Mouse (Mus musculus): ENCODE measurements at regions not wholly inside any gene's neighbourhood (a gene's known extent, or its start where the extent isn't known, plus 50 kb on each side); places are given as distances from the start of the nearest gene placed in this dataset.

DNA sequence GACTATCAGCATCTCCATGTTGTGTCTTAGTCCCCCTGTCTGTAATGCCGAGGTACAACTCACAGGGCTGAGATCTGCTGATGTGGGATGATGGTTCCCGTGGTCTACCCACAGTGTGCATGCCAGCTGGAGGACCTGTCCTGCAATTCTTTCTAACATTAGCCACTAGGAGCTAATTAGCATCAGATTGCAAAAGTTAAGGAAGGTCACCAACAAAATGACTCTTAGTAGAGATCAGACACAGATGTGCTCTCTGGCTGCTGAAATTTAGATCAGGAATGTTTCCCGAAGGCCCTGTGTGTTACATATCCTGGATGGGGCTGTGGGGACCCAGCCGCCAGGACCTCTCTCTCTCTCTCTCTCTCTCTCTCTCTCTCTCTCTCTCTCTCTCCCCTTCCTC lies 218.8 kb upstream of the 4931429L15Rik start:
- no peak for DNase-seq (ENCODE audit: low read depth, low spot score)

DNA sequence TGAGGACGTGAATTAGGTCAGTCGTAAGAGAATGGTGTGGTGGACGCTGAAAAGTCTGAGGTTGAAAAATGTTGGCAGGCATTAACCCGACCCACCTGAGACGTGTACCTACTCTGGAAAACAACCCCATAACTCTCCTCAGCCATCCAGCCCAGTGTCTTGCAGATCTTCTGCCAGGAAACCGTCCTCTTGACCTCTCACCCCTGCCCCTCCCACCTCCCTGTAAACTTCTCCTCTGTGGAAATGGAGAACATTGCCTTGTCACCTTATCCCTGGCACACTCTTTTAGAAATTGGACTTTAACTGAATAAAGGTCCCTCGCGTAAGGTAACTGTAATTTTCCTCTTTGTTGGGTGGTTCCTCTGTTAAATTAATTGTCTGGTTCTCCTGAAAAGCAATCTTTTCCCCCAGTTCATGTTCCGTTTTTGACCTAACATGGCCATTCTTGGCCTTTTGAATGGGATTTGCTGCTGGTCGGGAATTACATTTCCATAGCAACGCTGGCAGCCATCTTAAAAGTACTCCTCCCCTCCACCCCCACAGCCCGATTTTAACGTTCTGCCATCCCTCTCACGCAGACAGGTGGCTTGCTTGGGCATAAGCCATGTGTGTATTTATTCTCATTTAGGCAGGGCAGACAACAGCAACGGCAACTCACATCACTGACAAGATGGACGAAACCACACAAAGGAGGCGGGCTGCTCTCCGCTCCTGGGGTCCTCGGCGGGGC lies 196.8 kb upstream of the 4931429L15Rik start:
- no peak for DNase-seq (ENCODE audit: low read depth, low spot score)

DNA sequence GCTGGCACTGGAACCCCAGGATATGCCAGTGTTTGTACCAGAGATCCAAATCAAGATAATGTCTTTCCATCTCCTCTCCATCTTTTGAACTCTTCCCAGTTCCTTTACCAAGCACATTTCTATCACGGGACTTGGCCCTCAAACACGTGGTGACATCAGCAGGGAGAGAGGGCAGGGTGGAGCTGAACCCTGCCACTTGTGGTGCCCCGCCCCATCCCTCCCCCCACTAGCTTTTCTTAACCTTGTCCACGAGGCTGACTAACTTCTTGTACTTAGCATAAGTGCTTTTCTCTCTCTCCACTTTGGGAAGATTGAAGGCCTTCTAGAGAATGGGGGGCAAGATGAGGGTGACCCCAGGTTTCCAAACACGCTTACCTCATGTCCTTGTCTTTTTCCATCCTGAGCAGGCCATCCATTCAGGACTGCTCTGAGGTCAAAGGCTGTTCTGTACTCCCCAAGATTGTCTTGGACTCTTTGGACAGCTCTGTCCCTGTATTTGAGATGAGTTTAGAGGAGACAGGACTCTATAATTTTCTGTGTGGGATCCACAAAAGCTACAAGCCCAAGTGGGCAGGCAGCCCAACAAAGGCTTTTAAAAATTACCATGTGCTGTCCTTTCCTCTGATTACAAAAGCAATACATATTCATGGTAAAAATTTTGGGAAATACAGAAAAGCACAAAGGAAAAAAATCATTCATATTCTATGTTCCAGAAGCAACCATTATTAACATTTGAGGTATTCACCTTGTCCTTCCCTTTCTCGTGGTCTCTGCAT lies 192.7 kb upstream of the 4931429L15Rik start:
- DNase-seq (ENCODE audit: low read depth, low spot score), result no peak

DNA sequence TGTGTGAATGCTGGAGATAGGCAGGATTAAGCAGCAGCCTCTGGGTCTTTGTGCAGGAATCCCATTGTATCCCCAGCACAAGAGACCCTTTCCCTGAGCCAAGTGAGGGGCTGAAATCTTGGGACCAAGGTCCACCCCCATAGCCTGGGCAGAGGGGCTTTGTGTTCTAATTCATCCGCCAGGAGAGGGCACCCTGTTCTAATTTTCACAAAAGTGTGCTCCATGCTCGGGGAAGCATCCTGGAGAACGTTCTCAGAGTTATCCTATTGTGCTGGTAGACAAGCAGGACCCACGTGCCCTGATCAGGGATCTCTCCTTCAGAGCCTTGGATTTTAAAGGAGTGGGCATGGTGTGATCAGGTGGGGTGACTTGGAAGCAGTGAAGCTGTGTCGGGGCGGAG lies 191.5 kb upstream of the 4931429L15Rik start:
- no peak for DNase-seq (ENCODE audit: low read depth, low spot score)

DNA sequence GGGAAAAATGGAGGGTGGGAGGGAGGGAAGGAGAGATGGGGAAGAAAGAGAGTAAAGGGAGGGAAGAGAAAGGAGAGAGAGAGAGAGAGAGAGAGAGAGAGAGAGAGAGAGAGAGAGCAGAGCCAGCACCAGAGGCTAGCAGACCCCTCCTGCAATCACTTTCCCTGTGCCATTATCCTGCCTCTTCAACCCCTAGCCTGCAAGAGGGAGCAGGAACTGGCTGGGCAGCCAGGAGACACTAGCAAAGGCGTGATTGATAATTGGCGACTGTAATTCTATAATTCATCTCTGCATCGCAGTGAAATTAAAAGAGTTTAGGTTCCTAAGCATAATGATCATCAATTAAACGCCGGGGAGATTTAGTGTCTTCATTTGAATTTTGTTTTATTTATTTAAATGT lies 190.1 kb upstream of the 4931429L15Rik start:
- DNase-seq (ENCODE audit: low read depth, low spot score), result no peak

DNA sequence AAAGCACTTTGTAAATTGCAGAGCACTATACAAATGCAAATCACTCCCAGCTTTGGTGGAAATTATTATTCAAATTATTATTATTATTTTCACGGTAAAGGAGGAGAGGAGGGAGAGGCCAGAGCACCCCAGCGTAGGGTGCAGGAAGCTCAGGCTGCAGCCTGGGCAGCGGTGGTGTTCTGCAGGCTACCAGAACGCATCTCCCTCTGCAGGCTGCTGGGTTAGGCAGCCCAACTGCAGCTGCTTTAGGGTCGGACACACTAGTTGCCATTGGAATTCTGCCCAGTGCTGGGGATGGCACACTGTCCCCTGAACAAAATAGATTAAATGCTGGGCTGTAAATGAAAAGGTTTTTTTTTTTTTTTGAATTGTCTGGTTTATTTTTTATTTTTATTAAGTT lies 189.7 kb upstream of the 4931429L15Rik start:
- no peak for DNase-seq (ENCODE audit: low read depth, low spot score)

DNA sequence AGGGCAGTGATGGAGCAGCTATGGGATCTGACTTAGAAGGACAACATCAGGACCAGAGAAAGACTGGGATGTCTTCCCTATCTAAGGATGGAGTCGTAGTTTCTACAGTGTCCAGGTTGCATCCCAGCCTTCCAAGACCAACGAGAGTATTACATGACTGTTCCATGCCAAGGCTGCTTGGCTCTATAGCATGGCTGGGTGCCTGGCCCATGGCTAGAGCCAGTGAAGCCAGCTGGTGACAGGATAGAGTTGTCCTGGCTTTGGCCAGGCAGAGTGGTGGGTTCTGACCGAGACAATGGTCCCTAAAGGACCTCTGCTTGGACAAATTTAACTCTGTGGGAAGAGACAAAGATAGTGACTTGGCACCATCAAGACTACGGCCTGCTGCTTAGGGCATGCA lies 187.2 kb upstream of the 4931429L15Rik start:
- no peak for DNase-seq (ENCODE audit: low read depth, low spot score)

DNA sequence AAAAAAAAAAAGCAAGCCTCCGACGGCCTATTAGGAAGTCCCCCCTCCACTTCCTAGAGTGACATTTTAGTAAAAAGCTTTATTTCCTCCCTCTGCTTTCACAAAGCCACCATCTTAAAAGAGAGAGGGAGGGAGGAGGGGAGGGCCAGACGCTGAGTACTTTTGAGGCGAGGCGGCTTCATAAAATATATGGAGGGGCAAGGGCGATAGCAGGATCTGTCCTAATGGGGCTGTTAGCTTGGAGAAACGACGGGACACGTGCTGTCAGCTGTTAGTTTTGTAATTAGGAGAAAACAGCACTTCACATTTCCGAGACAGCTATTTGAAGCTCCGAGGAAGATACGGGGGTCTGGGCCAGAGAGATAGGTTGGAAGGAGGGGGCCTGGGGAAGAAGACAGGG lies 184.8 kb upstream of the 4931429L15Rik start:
- DNase-seq (ENCODE audit: low read depth, low spot score), result no peak

DNA sequence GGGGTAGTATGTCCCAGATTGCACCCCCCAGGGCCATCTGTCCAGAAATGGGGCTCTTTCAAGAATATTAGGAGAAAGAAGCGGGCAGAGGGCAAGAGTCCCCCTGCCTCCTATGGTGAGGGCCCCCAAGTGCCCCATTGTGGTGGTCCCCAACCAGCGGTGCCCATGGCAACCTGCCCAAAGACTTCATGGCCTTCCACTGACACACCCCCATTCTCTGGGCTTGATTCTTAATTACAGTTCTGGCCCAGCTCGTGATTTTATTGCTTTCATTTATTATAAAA lies 184.3 kb upstream of the 4931429L15Rik start:
- DNase-seq (ENCODE audit: low read depth, low spot score), result no peak

DNA sequence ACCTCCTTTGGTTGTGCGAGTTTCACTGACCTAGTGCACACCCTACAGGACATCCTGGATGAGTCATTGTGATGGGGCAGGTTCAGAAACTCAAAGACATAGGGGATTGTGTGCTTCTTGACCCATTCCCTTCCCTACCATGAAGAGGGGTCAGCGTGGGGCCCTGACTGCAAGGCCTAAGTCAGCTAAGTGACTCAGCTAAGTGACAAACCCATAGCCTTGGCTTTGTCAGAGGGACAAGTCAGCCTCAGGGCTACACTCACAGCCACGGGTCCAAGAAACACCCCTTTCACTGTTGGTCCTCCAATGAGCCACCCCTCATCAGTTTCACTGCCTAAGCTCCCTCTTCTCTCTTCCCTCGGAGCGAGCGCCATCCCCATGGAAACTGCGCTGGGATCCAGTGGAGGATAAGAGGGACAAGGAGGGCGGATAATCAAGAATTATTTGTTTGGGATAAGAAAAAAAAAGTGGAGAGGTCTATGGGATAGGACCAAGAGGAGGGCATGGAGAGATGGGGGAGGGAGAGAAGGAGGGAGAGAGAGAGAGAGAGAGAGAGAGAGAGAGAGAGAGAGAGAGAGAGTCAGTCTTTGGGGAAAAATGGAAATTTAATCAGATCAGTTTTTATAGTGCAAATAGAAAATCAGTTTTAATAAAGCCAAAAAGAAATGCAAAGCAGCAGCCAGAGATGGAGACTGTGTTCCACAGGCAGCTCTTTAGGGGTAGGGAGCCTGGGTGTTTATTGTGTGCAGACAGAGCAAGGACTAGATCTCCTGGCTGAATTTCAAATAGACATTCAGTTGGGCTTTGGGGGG lies 183.7 kb upstream of the 4931429L15Rik start:
- DNase-seq (ENCODE audit: low read depth, low spot score), result no peak

DNA sequence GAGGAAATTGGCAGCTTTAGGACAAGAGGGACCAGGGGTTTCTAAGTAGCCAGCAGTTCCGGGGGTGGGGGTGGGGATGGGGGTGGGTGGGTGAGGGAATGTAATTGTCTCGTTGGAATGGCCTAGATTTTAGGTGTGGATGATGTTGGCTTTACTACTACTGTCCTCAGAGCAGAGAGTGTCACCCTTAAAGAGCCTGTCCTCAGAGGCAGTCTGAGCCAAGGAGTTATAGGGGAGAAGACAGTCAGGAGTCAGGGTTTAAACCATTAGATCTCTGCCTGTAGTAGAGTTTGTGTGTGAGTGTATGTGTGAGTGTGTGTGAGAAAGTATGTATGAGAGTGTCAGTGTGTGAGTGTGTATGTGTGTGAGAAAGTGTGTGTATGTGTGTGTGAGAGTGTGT lies 179.6 kb upstream of the 4931429L15Rik start:
- no peak for DNase-seq (ENCODE audit: low read depth, low spot score)

DNA sequence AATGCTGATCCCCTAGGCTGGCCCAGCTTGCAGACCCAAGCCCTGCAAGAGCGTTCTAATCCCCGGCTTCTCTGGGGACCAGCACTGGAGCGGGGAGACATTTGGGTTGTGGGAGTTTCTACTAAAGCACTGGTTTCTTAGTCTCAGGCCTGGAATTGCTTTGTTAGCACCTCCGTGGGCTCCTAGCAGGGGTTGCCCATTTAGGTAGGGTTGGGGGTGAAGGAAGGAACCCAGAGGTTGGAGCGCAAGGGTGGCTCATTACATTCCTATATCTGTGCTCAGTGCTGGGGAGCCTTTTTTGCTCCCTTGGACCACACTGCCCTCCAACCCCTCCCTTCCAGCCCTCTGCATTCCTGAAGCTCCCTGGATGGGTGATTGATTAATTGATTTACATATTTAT lies 179.1 kb upstream of the 4931429L15Rik start:
- DNase-seq (ENCODE audit: low read depth, low spot score), result no peak

DNA sequence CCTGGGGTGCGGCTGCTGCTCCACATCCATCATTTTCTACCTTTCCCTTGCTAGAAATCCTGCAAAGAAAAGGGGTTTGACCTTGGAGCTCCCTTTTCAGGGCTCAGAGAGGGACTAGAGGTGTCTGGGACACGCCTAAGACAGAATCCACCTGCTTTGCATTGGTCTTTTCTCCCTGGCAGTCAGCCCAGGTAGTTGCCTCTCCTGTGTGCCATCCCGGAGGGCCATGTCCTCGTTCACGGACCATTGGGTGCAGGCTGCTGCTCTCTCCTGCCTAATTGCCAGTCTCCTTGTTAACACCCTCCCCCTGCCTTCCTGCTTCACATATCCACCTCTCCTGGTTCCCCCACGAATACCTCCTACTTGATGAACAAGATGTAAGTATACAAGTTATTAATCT lies 175.5 kb upstream of the 4931429L15Rik start:
- no peak for DNase-seq (ENCODE audit: low read depth, low spot score)

DNA sequence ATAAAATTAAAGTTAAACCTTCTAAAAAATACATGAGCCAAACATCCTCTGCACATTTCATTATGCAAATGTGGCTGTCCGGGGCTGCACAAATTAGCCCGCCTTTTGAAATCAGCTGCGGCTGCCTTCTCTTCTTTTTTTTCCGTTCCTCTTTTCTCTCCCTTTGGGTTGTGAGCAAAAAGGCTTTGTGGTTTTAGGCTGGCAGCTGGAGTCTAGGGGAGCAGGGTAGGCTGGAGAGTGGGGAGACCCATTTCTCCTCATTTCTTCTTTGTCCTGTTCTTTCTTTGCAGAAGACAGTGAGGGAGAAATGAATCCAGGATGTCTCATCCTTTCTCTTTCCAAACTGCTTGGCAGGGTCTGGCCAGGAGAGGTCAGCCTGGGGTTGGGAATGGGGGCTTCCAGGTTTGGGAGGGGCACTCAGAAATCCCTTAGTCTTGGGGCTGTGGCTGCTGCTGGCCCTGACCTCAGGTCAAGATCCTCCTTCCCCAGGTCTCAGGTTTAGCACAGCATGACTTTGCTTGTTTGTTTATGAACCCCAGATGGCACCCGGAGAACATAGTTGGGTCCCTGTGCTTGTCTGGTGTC lies 163.2 kb upstream of the 4931429L15Rik start:
- DNase-seq (ENCODE audit: low read depth, low spot score), result no peak

DNA sequence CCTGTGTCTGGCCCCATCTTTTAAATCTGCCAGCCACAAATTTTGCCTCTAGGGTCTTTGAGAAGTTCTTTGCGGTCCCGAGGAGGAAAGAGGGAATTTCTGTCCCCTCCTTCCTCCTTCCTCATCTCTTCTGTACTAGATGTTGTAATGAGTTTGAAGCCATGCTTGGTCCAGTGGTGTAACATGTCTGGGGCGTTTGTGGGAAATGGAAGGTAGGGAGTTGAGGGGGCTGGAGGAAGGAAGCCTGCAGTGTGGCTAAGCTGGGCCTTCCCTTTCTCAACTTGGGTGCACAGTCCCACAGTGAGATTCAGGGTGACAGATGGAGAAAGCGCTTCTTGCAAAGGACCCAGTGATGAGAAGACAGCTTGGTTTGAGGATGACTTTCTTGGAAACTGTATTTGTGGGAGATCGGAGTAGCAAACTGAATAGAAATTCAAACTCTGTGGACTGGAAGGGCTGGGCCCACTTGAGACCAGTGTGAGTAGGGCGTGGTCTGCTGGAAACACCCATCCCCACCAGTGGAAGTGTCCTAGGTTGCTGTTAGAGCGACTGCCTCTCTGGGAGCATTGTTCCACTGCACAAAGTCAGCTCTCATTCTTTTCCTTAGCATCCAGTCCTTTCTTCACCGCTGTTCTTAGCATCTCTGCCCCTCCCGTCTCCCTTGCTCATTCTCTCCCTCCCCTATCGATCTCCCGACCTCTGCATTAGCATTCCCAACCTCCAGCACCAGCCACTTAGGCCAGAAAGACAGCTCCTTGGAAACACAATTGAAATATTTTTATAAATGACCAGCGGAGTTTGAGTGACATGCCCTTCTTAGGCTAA lies 162.5 kb upstream of the 4931429L15Rik start:
- no peak for DNase-seq (ENCODE audit: low read depth, low spot score)

DNA sequence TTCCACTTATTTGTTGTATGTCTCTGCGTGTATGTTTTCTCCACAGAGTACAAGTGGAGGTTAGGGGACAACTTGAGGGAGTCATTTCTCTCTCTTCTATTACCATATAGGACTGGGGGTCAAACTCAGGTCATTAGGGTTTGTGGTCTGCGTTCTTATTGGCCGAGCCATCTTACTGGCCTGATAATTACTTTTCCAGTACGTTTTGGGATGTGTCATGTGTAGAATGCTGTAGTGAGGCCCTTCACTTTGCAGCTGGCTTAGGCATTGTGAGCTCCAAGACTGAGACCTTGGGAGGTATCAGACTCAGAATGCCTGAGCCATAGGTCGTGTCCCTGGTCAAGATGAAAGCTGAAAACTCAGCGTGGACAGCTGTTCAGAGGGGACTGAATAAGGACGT lies 161.7 kb upstream of the 4931429L15Rik start:
- no peak for DNase-seq (ENCODE audit: low read depth, low spot score)

DNA sequence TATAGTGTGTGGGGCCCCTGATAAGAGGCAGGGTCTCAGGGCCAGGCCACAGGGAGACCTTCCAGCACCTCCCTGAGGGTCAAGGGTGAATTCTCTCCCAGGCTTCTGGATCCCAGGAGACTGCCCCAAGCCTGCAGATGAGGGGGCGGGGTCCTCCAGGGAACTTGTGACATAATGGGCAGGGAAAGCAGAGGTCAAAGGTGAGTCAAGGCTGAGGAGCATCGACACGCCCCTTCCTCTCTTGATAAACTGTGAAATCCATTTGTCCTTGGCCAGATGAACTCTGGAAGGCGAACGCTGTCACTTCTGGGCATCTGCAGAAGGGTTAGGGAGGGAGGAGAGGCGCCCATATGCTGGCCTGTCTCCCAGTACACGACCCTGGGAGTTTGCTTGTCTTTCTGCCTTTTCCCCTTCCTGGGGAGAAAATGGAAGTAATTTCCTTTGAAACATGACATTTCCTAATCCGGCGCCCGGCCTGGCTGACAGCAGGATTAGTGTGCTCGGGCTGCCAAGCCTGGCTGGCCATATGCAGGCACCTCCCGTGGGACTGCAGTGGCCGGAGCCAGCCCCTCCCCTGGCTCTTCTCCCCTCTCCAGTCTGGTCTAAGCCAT lies 160.4 kb upstream of the 4931429L15Rik start:
- no peak for DNase-seq (ENCODE audit: low read depth, low spot score)

DNA sequence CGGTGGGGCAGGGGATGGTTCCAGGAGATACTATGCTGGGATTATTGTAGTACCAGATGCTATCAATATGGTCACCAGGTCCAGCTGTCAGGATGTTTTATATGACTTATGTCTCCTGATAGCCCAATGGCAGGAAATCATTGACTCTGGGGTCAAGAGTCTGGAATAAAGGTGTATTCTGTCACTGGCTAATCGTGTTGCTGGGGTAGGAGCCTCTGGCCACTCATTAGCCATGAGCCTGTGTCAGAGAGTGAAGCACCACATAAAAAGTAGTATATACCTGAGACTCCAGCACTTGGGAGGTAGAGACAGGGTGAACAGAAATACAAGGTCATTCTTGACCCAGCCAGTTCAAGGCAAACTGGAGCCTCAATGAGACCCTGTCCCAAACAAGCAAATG lies 158.8 kb upstream of the 4931429L15Rik start:
- no peak for DNase-seq (ENCODE audit: low read depth, low spot score)

DNA sequence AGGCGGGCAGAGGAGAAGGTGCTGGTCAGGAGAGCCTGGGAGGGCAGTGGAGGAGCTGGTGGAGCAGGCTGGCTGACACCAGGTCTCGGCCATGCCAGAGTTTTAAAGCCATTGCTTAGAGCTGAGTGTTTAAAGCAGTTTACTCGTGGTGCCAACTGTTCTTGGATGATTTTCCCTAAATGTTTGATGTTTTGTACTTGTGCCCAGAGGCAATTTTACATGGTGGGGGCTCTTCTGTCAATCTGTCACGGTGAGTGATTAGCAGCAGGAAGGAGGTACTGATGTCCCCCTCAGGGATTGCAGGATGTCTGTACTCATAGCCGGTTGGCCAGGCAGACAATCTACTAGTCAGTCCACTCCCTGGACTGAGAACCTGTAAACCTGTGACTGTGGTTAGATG lies 156.7 kb upstream of the 4931429L15Rik start:
- no peak for DNase-seq (ENCODE audit: low read depth, low spot score)

DNA sequence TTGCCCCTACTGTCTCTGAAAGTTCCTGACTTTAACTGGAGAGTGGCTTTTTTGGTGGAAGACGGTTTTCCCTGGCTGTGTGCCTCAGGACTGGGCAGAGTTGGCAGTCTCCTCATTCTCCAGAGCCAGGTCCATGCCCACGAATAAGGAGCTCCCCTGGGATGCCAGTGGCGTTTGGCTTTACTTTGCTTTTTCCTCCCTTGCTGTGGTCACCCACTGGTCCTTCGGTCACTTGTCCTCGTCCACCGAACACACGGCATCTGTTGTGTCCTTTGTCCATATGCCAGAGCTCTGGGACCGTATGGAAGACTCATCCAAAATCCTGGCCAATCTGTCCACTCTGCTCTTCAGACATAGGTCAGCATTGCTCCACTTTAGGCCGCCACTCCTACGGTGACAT lies 153.9 kb upstream of the 4931429L15Rik start:
- DNase-seq (ENCODE audit: low read depth, low spot score), result no peak

DNA sequence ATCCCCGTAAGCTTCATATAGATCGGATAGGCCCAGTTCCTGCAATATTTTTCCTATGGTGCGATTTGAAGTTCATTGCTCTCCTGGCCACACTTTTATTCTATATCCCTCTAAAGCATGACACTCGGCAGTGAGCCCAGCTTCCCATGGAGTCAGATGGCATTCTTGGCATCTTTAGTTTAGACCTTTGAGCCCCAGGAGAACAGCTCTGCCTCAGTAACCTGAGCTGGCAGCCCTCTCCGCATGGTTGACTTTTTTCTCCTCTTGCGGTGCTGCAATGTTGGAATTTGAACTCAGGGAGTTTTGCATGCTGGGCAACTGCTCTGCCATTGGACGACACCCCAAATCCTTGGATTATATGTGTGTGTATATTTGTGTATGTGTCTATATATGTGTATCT lies 149.7 kb upstream of the 4931429L15Rik start:
- no peak for DNase-seq (ENCODE audit: low read depth, low spot score)

Measured in CD4-positive helper T cell, adult 2 months (primary cell).